11 mouse cellular contexts compared by ENCODE assay signal in genomic region chr9:117484396-117484795, GRCm38 (mm10).
A peak's percentile ranks its signal among the peaks of the same experiment; 100 is the strongest.
DNase-seq lines count a peak whose midpoint lies in the region; ATAC-seq and TF ChIP-seq lines count a peak whose summit lies in the region.
"Had no signal": no experiment of that assay in that cellular context is flagged by ENCODE, and none has a peak within 500 bp of the region (broad histone marks: within the 10 kb centered on the region; RNA-seq: fewer than 3 reads in every experiment).

No protein-coding gene starts in this region.

- H3K4me1 ChIP-seq in liver, embryonic 14.5 days (replicated peaks; ENCODE audit: control insufficient read depth in 2 of 2, insufficient read depth in 2 of 2, low read length in 1 of 2), result no peaks in the 10 kb centered on the region
- H3K4me1 ChIP-seq: embryonic facial prominence, embryonic 12.5 days had no signal

- no peak overlapping the region for H3K27ac ChIP-seq in gastrocnemius, adult 2 months
- H3K27ac ChIP-seq in liver, embryonic 14.5 days, result no peak overlapping the region
- H3K27ac ChIP-seq: embryonic facial prominence, embryonic 12.5 days had no signal

- intact Hi-C loops in gastrocnemius, adult 2 months (cut with DNase I), result no loop called here

- H3K36me3 ChIP-seq in liver, embryonic 14.5 days (replicated peaks; ENCODE audit: control insufficient read depth, insufficient read depth, low read depth), result no peaks in the 10 kb centered on the region
- H3K36me3 ChIP-seq: embryonic facial prominence, embryonic 12.5 days had no signal

- no peak overlapping the region for H3K9ac ChIP-seq in liver, embryonic 14.5 days (replicated peaks)
- H3K9ac ChIP-seq: embryonic facial prominence, embryonic 12.5 days had no signal

- peak; percentile 45 for TF ChIP-seq CTCF in gastrocnemius, adult 2 months (IDR thresholded peaks at IDR 0.05)
- peak; percentile 29; the same call in 1 of the 2 replicates for TF ChIP-seq CTCF in liver, embryonic 14.5 days (IDR thresholded peaks at IDR 0.05; ENCODE audit: low read depth)
- TF ChIP-seq CTCF in brain, embryonic 14.5 days (IDR thresholded peaks at IDR 0.05; ENCODE audit: borderline replicate concordance, extremely low read depth, insufficient read depth, insufficient read length), result peak; percentile 14; the same call in 1 of the 2 replicates

- 78% methylated on average over 5 of the region's 5 CpGs for WGBS in liver, embryonic 14.5 days (ENCODE audit: insufficient replicate concordance)

- no peaks in the 10 kb centered on the region for H3K9me3 ChIP-seq in liver, embryonic 14.5 days (ENCODE audit: control insufficient read depth, low read length)
- H3K9me3 ChIP-seq: embryonic facial prominence, embryonic 12.5 days had no signal

- no peak for ATAC-seq in liver, embryonic 14.5 days (ENCODE audit: insufficient read depth)

- no peaks in the 10 kb centered on the region for H3K27me3 ChIP-seq in liver, embryonic 14.5 days (ENCODE audit: control insufficient read depth, insufficient read depth, low read length)
- H3K27me3 ChIP-seq: CH12.LX; embryonic facial prominence, embryonic 12.5 days had no signal

- TF ChIP-seq EP300 in liver, embryonic 14.5 days (IDR thresholded peaks at IDR 0.05; ENCODE audit: low read depth), result no peak

- no peak for TF ChIP-seq POLR2A in brain, embryonic 14.5 days (IDR thresholded peaks at IDR 0.05; ENCODE audit: borderline replicate concordance, extremely low read depth, insufficient read depth, insufficient read length, poor library complexity, severe bottlenecking)

- H3K4me3 ChIP-seq in gastrocnemius, adult 2 months, result no peak overlapping the region
- no peak overlapping the region for H3K4me3 ChIP-seq in liver, embryonic 14.5 days (ENCODE audit: insufficient read depth in 1 of 2, low read depth in 2 of 2, low read length in 2 of 2)
- H3K4me3 ChIP-seq: embryonic facial prominence, embryonic 12.5 days had no signal

- no peak overlapping the region for H3K4me2 ChIP-seq in liver, embryonic 14.5 days (ENCODE audit: low read depth)
- H3K4me2 ChIP-seq: embryonic facial prominence, embryonic 12.5 days had no signal

- DNase-seq in gastrocnemius, adult 2 months, result no peak
- DNase-seq in gastrocnemius, adult 8-10 months (ENCODE audit: low spot score in 2 of 2), result no peak
- DNase-seq in liver, embryonic 14.5 days (ENCODE audit: low read depth in 3 of 3, low spot score in 3 of 3), result no peak
- DNase-seq in liver (no peak), 3T3-L1 (ENCODE audit: low read depth, low spot score) (peak; percentile 33)
- DNase-seq in brain, embryonic 14.5 days (ENCODE audit: low read depth), result no peak
- DNase-seq in urinary bladder, postnatal 25 days (ENCODE audit: low spot score), result no peak
- no peak for DNase-seq in gastrocnemius, postnatal 4 days (ENCODE audit: low spot score in 2 of 2)
- DNase-seq: lung, postnatal 4 days had no signal
